Comparison of ENCODE assay signal across 7 mouse cellular contexts in the genomic region with DNA sequence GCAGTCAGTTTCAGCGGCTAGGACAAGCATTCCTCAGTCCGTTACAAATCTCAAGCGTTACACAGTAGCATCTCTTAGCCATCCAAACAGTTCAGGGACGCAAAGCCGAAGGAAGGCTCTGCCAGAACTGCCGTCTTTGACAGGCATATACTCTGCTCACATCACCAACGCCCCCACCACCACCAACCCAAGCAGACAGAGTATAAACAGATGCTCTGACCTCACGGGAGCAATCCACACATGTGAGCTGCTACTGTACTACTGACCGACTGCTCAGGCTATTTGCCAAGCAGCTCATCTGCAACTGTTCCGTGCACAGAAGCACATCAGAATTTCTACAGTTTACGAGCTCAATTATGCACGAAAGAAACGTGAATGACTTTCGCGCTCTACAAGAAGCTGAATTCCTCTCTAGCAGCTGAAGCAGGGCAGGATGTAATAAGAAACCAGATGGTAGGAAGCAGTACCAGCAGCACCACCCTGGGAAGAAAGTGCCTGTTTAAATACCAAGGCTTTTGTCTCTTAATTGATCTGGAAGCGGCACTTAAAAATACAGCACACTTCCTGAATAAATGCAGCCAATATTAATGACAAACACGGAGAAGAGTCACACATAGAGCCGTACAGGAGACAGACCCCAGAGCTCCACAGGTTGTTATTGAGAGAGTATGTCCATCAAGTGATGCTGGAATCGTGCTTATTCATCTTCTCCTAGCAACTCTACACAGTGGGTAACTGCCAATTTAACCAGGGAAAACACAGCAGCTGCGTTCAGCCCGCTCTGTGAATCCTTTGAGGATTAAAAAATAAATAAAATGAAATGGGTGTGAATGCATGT. TPM values are rescaled to one million over a fixed set of nuclear protein-coding genes. Genes with fewer than 3 reads are reported as not detected.
A peak's percentile ranks its signal among the peaks of the same experiment; 100 is the strongest.
DNase-seq lines count a peak whose midpoint lies in the region; ATAC-seq lines count a peak whose summit lies in the region.

Gene Pde1a (minus strand): TSS at position 598 of the 838 bp plus-strand sequence.

- H3K36me3 ChIP-seq in forebrain, embryonic 14.5 days (ENCODE audit: control insufficient read depth, insufficient read depth, low read length) = no peaks in the 10 kb centered on the region
- no peaks in the 10 kb centered on the region for H3K36me3 ChIP-seq in intestine, embryonic 16.5 days (ENCODE audit: control insufficient read depth, insufficient read depth, low read length)
- H3K36me3 ChIP-seq in limb, embryonic 11.5 days (ENCODE audit: control insufficient read depth, insufficient read depth, low read length) = no peaks in the 10 kb centered on the region

- H3K9ac ChIP-seq in forebrain, embryonic 14.5 days (ENCODE audit: low read length) = peak within 1 kb of the TSS; percentile 52
- H3K9ac ChIP-seq in intestine, embryonic 16.5 days (ENCODE audit: low read depth, low read length) = peak within 1 kb of the TSS; percentile 23; the same call in 1 of the 2 replicates
- H3K9ac ChIP-seq in limb, embryonic 11.5 days (ENCODE audit: low read length) = no peak within 1 kb of the TSS

- H3K27me3 ChIP-seq in forebrain, embryonic 14.5 days (replicated peaks; ENCODE audit: control insufficient read depth, insufficient read depth, low read length) = no peaks in the 10 kb centered on the region
- no peaks in the 10 kb centered on the region for H3K27me3 ChIP-seq in intestine, embryonic 16.5 days (replicated peaks; ENCODE audit: control insufficient read depth, insufficient read depth, low read length)
- no peaks in the 10 kb centered on the region for H3K27me3 ChIP-seq in limb, embryonic 11.5 days (ENCODE audit: control insufficient read depth, insufficient read depth, low read length)

- H3K4me3 ChIP-seq in forebrain, embryonic 14.5 days (ENCODE audit: low read depth, low read length) = peak within 1 kb of the TSS; percentile 35
- H3K4me3 ChIP-seq in intestine, embryonic 16.5 days (ENCODE audit: low read length) = peak within 1 kb of the TSS; percentile 33
- no peak within 1 kb of the TSS for H3K4me3 ChIP-seq in limb, embryonic 11.5 days (ENCODE audit: low read depth, low read length)

- 3% methylated on average over 21 of the region's 21 CpGs for WGBS in forebrain, embryonic 14.5 days
- WGBS in intestine, embryonic 16.5 days = 10% methylated on average over 21 of the region's 21 CpGs
- 12% methylated on average over 21 of the region's 21 CpGs for WGBS in limb, embryonic 11.5 days

- peak; percentile 94 for ATAC-seq in forebrain, embryonic 14.5 days
- peak; percentile 42; the same call in 1 of the 2 replicates for ATAC-seq in intestine, embryonic 16.5 days
- ATAC-seq in limb, embryonic 11.5 days (ENCODE audit: insufficient number of reproducible peaks, low FRiP score, low TSS enrichment, low read depth) = peak; percentile 83

- DNase-seq in 3T3-L1 (ENCODE audit: low read depth, low spot score) = peak; percentile 17
- DNase-seq in adrenal gland, adult 2 months = no peak
- peak; percentile 87 for DNase-seq in forebrain, embryonic 14.5 days (ENCODE audit: low spot score)
- peak; percentile 64 for DNase-seq in limb, embryonic 11.5 days (ENCODE audit: low spot score)
- peak; percentile 62 for DNase-seq in retina, postnatal 1 day
- DNase-seq in spleen, postnatal 14 days (ENCODE audit: low spot score in 2 of 2) = no peak

- H3K27ac ChIP-seq in forebrain, embryonic 14.5 days (ENCODE audit: low read depth, low read length) = peak within 1 kb of the TSS; percentile 62
- no peak within 1 kb of the TSS for H3K27ac ChIP-seq in intestine, embryonic 16.5 days (ENCODE audit: low read length)
- H3K27ac ChIP-seq in limb, embryonic 11.5 days (replicated peaks; ENCODE audit: low read depth, low read length) = no peak within 1 kb of the TSS

- H3K4me1 ChIP-seq in forebrain, embryonic 14.5 days (ENCODE audit: control insufficient read depth, insufficient read depth, low read length) = peaks cover 7% of the 10 kb centered on the region; the same call in 1 of the 2 replicates
- H3K4me1 ChIP-seq in intestine, embryonic 16.5 days (ENCODE audit: control insufficient read depth, insufficient read depth, low read length) = no peaks in the 10 kb centered on the region
- H3K4me1 ChIP-seq in limb, embryonic 11.5 days (ENCODE audit: control insufficient read depth, insufficient read depth, low read length) = no peaks in the 10 kb centered on the region

- peak within 1 kb of the TSS; percentile 68 for H3K4me2 ChIP-seq in forebrain, embryonic 14.5 days (ENCODE audit: low read length)
- peak within 1 kb of the TSS; percentile 58 for H3K4me2 ChIP-seq in intestine, embryonic 16.5 days (ENCODE audit: low read depth, low read length)
- H3K4me2 ChIP-seq in limb, embryonic 11.5 days (ENCODE audit: low read depth, severe bottlenecking) = peak within 1 kb of the TSS; percentile 27

- no peaks in the 10 kb centered on the region for H3K9me3 ChIP-seq in forebrain, embryonic 14.5 days (replicated peaks; ENCODE audit: control insufficient read depth, low read length)
- no peaks in the 10 kb centered on the region for H3K9me3 ChIP-seq in intestine, embryonic 16.5 days (ENCODE audit: control insufficient read depth, low read length)
- no peaks in the 10 kb centered on the region for H3K9me3 ChIP-seq in limb, embryonic 11.5 days (ENCODE audit: control insufficient read depth, low read length)

RNA-seq across cellular contexts. Expression of gene Pde1a, which starts in this region (rescaled TPM):
- 10 to 100 TPM; 10.3 to 18.8 TPM for total RNA-seq in adrenal gland, adult 2 months (2021)
- polyA plus RNA-seq in adrenal gland, adult 2 months (2012; rRNA removed) = 2.3 and 2.6 TPM in 2 replicates
- 10.5 and 15.0 TPM in 2 replicates for polyA plus RNA-seq in forebrain, embryonic 14.5 days (2014; fragmentation: Nextera tagmentation; extraction: Ambion mirVana)
- 27.2 and 27.4 TPM in 2 replicates for polyA plus RNA-seq in intestine, embryonic 16.5 days (2015; fragmentation: Nextera tagmentation; extraction: Ambion mirVana)
- 0.68 and 1.0 TPM in 2 replicates for polyA plus RNA-seq in limb, embryonic 11.5 days (2014; fragmentation: Nextera tagmentation; extraction: Ambion mirVana)

Comparison
In these comparisons a context has a peak if more than half of its experiments do, and no peak if none do; other contexts are left out.
1. DNase-seq: peak in 3T3-L1 (single experiment), forebrain, embryonic 14.5 days (single experiment), limb, embryonic 11.5 days (single experiment) and retina, postnatal 1 day (single experiment); none in adrenal gland, adult 2 months (single experiment) and spleen, postnatal 14 days (0 of 2).
2. ATAC-seq: peak in every context shown above with its lines; median percentile 94 in forebrain, embryonic 14.5 days; 83 in limb, embryonic 11.5 days; 42 in intestine, embryonic 16.5 days.
3. Peak in every context shown above with its lines, with median percentiles within 50 percentile points of each other: H3K4me2 ChIP-seq.